Mouse (Mus musculus) ZHBTc4 (cell line): ENCODE measurements at regions not wholly inside any gene's neighbourhood (a gene's known extent, or its start where the extent isn't known, plus 50 kb on each side); places are given as distances from the start of the nearest gene placed in this dataset.

Experiments
- DNase-seq: peaks from one replicate; pipeline ENCODE4 v3.0.0-alpha.2; 2011; ENCODE audit warnings: low read depth, low spot score

- DNase-seq: no peak
Measured at GRCm38 (mm10) chr3:159069957-159070684, 425.1 kb upstream of the Depdc1a start.

- no peak for DNase-seq
Measured at GRCm38 (mm10) chr3:159056960-159057525, 438.2 kb upstream of the Depdc1a start.

- DNase-seq: no peak
Measured at GRCm38 (mm10) chr3:159034806-159035205, 460.4 kb upstream of the Depdc1a start.

GRCm38 (mm10) chr3:159031581-159031980 lies 463.7 kb upstream of the Depdc1a start:
- DNase-seq: no peak

- no peak for DNase-seq
Measured at GRCm38 (mm10) chr3:159030675-159031074, 464.6 kb upstream of the Depdc1a start.

GRCm38 (mm10) chr3:159029951-159030350 lies 465.3 kb upstream of the Depdc1a start:
- DNase-seq: no peak

- no peak for DNase-seq
Measured at GRCm38 (mm10) chr3:159020447-159020846, 458.4 kb upstream of the Lrrc7 start.

GRCm38 (mm10) chr3:159017269-159017668 lies 455.2 kb upstream of the Lrrc7 start:
- DNase-seq: no peak

- DNase-seq: no peak
Measured at GRCm38 (mm10) chr3:159016426-159016825, 454.4 kb upstream of the Lrrc7 start.

- peak; percentile 58 for DNase-seq
Measured at GRCm38 (mm10) chr3:159010954-159011638, 449.1 kb upstream of the Lrrc7 start.

- no peak for DNase-seq
Measured at GRCm38 (mm10) chr3:159004013-159004412, 442.0 kb upstream of the Lrrc7 start.

GRCm38 (mm10) chr3:158985438-158986111 lies 423.6 kb upstream of the Lrrc7 start:
- DNase-seq: no peak

- no peak for DNase-seq
Measured at GRCm38 (mm10) chr3:158947063-158947462, 385.0 kb upstream of the Lrrc7 start.

- DNase-seq: no peak
Measured at GRCm38 (mm10) chr3:158905104-158905503, 343.1 kb upstream of the Lrrc7 start.

GRCm38 (mm10) chr3:158899458-158899857 lies 337.4 kb upstream of the Lrrc7 start:
- DNase-seq: no peak

GRCm38 (mm10) chr3:158886732-158887386 lies 324.8 kb upstream of the Lrrc7 start:
- DNase-seq: no peak

GRCm38 (mm10) chr3:158886301-158886711 lies 324.3 kb upstream of the Lrrc7 start:
- no peak for DNase-seq
